Mouse (Mus musculus) thymus, postnatal 10 days (tissue): ENCODE results near the gene Olfr477.
"Not testable (repeated sequence)": the region's sequence is repeated elsewhere in the genome, so short reads cannot be mapped to it uniquely, and the experiment has no call there.

ENCODE experiments used
- DNase-seq, 2 experiments: peaks; one replicate each; pipeline ENCODE4 v3.0.0; 2021; ENCODE audit warnings: low spot score in 2 of 2

The Olfr477 gene

GRCm38 (mm10) chr7:107986393-107986792 lies at the start of gene Olfr477:
TSS of gene Olfr477 (plus strand) at chr7:107986693.
- no peak for DNase-seq

- not testable (repeated sequence) for DNase-seq
These were observed 34.0 kb upstream of the Olfr477 start for GRCm38 (mm10) chr7:107952539-107952938.

- DNase-seq, result no peak
These were observed 32.1 kb upstream of the Olfr477 start, which contains the start of gene Olfr474 for GRCm38 (mm10) chr7:107954343-107954742. TSS of gene Olfr474 (plus strand) at chr7:107954643.

DNA sequence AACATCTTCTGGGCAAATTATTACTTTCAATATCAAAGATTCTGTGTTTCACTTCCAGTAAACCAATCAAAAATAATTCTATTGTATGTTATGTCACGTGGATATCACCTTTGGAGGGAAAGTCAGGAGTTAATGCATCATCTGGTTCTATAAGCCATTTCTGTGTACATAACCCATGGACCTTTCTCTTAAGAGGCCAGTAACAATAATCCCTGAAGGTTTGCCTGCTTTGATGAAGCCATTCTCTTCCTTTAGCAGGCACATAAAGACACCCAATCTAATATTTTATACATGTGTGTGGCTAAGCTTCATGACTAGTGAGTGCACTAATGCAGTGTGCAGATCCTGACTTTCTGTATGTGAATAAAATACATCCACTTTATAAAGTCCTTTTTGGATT lies 22.0 kb upstream of the Olfr477 start, which contains the start of gene Olfr476:
TSS of gene Olfr476 (plus strand) at position 301 of the 400 bp plus-strand sequence.
- no peak for DNase-seq

- DNase-seq, result not testable (repeated sequence)
These were observed 27.8 kb downstream of the Olfr477 start for GRCm38 (mm10) chr7:108014256-108014655.

- no peak for DNase-seq
These were observed 47.4 kb downstream of the Olfr477 start, which contains the start of gene Olfr478 for GRCm38 (mm10) chr7:108033889-108034288. TSS of gene Olfr478 (minus strand) at chr7:108033989.
